Comparison of ENCODE assay signal across 13 mouse cellular contexts in genomic region chr4:132618850-132619375, GRCm38 (mm10). TPM values are rescaled to one million over a fixed set of nuclear protein-coding genes. Genes with fewer than 3 reads are reported as not detected.
DNase-seq lines count a peak whose midpoint lies in the region; ATAC-seq and TF ChIP-seq lines count a peak whose summit lies in the region.
"Had no signal": no experiment of that assay in that cellular context is flagged by ENCODE, and none has a peak within 500 bp of the region (broad histone marks: within the 10 kb centered on the region; RNA-seq: fewer than 3 reads in every experiment).

No protein-coding gene starts in this region.

- no peaks in the 10 kb centered on the region for H3K36me3 ChIP-seq in kidney, embryonic 16.5 days (ENCODE audit: insufficient read depth, low read length)
- no peaks in the 10 kb centered on the region for H3K36me3 ChIP-seq in forebrain, embryonic 12.5 days (replicated peaks)
- H3K36me3 ChIP-seq: forebrain, embryonic 10.5 days; hindbrain, embryonic 12.5 days; intestine, embryonic 15.5 days; limb, embryonic 12.5 days; midbrain, embryonic 13.5 days had no signal

- peak; percentile 17 for DNase-seq in kidney, adult 18-20 months
- peak; percentile 42 for DNase-seq in kidney, adult 9 months
- DNase-seq in lung, postnatal 36 days, result peak; percentile 63
- DNase-seq in B cell, adult 2 months, result no peak
- DNase-seq: cerebellum, adult 9-11 months had no signal

- no peak for ATAC-seq in kidney, embryonic 16.5 days (ENCODE audit: low FRiP score, low TSS enrichment)
- no peak for ATAC-seq in forebrain, embryonic 12.5 days (ENCODE audit: low FRiP score)
- ATAC-seq: intestine, embryonic 15.5 days; midbrain, embryonic 13.5 days had no signal

- H3K4me1 ChIP-seq in kidney, embryonic 16.5 days (ENCODE audit: insufficient read depth, low read length), result no peaks in the 10 kb centered on the region
- H3K4me1 ChIP-seq in bone marrow macrophage, adult 2 months (ENCODE audit: control insufficient read depth, insufficient read depth, low read length), result peaks cover 51% of the 10 kb centered on the region
- H3K4me1 ChIP-seq in forebrain, embryonic 12.5 days, result no peaks in the 10 kb centered on the region
- H3K4me1 ChIP-seq: forebrain, embryonic 10.5 days; hindbrain, embryonic 12.5 days; intestine, embryonic 15.5 days; limb, embryonic 12.5 days; midbrain, embryonic 13.5 days had no signal

- 79% methylated on average over 10 of the region's 10 CpGs for WGBS in kidney, embryonic 16.5 days
- WGBS in forebrain, embryonic 12.5 days, result 89% methylated on average over 10 of the region's 10 CpGs

- no peak for TF ChIP-seq CTCF in bone marrow macrophage, adult 2 months (IDR thresholded peaks at IDR 0.05; ENCODE audit: low read depth, low read length)

- no peak overlapping the region for H3K4me2 ChIP-seq in kidney, embryonic 16.5 days (replicated peaks; ENCODE audit: low read depth, low read length)
- no peak overlapping the region for H3K4me2 ChIP-seq in forebrain, embryonic 12.5 days
- H3K4me2 ChIP-seq: hindbrain, embryonic 12.5 days; intestine, embryonic 15.5 days; limb, embryonic 12.5 days; midbrain, embryonic 13.5 days had no signal

- TF ChIP-seq POLR2A in bone marrow macrophage, adult 2 months (IDR thresholded peaks at IDR 0.05; ENCODE audit: borderline replicate concordance, low read depth, low read length), result no peak

- H3K4me3 ChIP-seq in kidney, embryonic 16.5 days (ENCODE audit: low read length), result no peak overlapping the region
- H3K4me3 ChIP-seq in bone marrow macrophage, adult 2 months (ENCODE audit: insufficient read depth, low read length), result no peak overlapping the region
- no peak overlapping the region for H3K4me3 ChIP-seq in forebrain, embryonic 12.5 days (replicated peaks)
- H3K4me3 ChIP-seq: forebrain, embryonic 10.5 days; hindbrain, embryonic 12.5 days; intestine, embryonic 15.5 days; limb, embryonic 12.5 days; midbrain, embryonic 13.5 days had no signal

- H3K9me3 ChIP-seq in kidney, embryonic 16.5 days (ENCODE audit: low read length), result peaks cover 15% of the 10 kb centered on the region
- 0 out of 2 replicates have a peak, but pooled peaks cover 11% of the 10 kb centered on the region for H3K9me3 ChIP-seq in forebrain, embryonic 12.5 days
- H3K9me3 ChIP-seq: hindbrain, embryonic 12.5 days; intestine, embryonic 15.5 days had no signal

- no peaks in the 10 kb centered on the region for H3K27me3 ChIP-seq in kidney, embryonic 16.5 days (ENCODE audit: insufficient read depth, low read length)
- H3K27me3 ChIP-seq in forebrain, embryonic 12.5 days, result no peaks in the 10 kb centered on the region
- H3K27me3 ChIP-seq: hindbrain, embryonic 12.5 days; intestine, embryonic 15.5 days; limb, embryonic 12.5 days; midbrain, embryonic 13.5 days had no signal

- H3K9ac ChIP-seq in kidney, embryonic 16.5 days (replicated peaks; ENCODE audit: low read length), result no peak overlapping the region
- H3K9ac ChIP-seq in forebrain, embryonic 12.5 days, result no peak overlapping the region
- H3K9ac ChIP-seq: hindbrain, embryonic 12.5 days; intestine, embryonic 15.5 days; limb, embryonic 12.5 days; midbrain, embryonic 13.5 days had no signal

- H3K27ac ChIP-seq in kidney, embryonic 16.5 days (ENCODE audit: low read length), result no peak overlapping the region
- H3K27ac ChIP-seq in bone marrow macrophage, adult 2 months (ENCODE audit: insufficient read depth, low read depth, low read length), result peak overlapping the region; percentile 93
- no peak overlapping the region for H3K27ac ChIP-seq in forebrain, embryonic 12.5 days
- H3K27ac ChIP-seq: forebrain, embryonic 10.5 days; hindbrain, embryonic 12.5 days; intestine, embryonic 15.5 days; limb, embryonic 12.5 days; midbrain, embryonic 13.5 days had no signal

RNA-seq across cellular contexts. Expression of gene Eya3, which starts 19.9 kb away (rescaled TPM):
- polyA plus RNA-seq in kidney, embryonic 16.5 days (2015; fragmentation: Nextera tagmentation; extraction: Ambion mirVana), result 29.2 and 31.6 TPM in 2 replicates
- 37.9 and 42.5 TPM in 2 replicates for polyA plus RNA-seq in bone marrow macrophage, adult 2 months (2012; ENCODE audit: insufficient read depth, insufficient read length, missing spikeins)
- 25.5 and 28.4 TPM in 2 replicates for polyA plus RNA-seq in forebrain, embryonic 12.5 days (2016; fragmentation: Nextera tagmentation; extraction: Ambion mirVana)

RNA-seq across cellular contexts. Expression of gene Ptafr, which starts 55.0 kb away (rescaled TPM):
- polyA plus RNA-seq in kidney, embryonic 16.5 days (2015; fragmentation: Nextera tagmentation; extraction: Ambion mirVana), result 0.29 and 0.54 TPM in 2 replicates
- polyA plus RNA-seq in bone marrow macrophage, adult 2 months (2012; ENCODE audit: insufficient read depth, insufficient read length, missing spikeins), result 81.4 and 91.0 TPM in 2 replicates
- polyA plus RNA-seq in forebrain, embryonic 12.5 days (2016; fragmentation: Nextera tagmentation; extraction: Ambion mirVana), result 0.40 and 0.45 TPM in 2 replicates

Comparison
In these comparisons a context has a peak if more than half of its experiments do, and no peak if none do; other contexts are left out.
1. DNase-seq: peak in kidney, adult 18-20 months (single experiment), kidney, adult 9 months (single experiment) and lung, postnatal 36 days (single experiment); none in B cell, adult 2 months (0 of 2).
2. RNA of gene Ptafr, which starts 55.0 kb away (polyA plus RNA-seq): 81.4 to 91.0 TPM in bone marrow macrophage, adult 2 months; 0.40 to 0.45 TPM in forebrain, embryonic 12.5 days and 0.29 to 0.54 TPM in kidney, embryonic 16.5 days; every median in the first group is over 10 times any median in the second.